Mouse (Mus musculus) A20 (cell line): ENCODE data around the gene Gramd4.

Experiments
- DNase-seq: peaks from one replicate; pipeline ENCODE4 v3.0.0-alpha.2; 2011; ENCODE audit warnings: low read depth, low spot score

The Gramd4 gene

GRCm38 (mm10) chr15:86057413-86057812, at the start of gene Gramd4:
Gene Gramd4 (plus strand): TSS chr15:86057695.
- DNase-seq: no peak

GRCm38 (mm10) chr15:86013130-86013529, 44.4 kb upstream of the Gramd4 start:
- DNase-seq: no peak

GRCm38 (mm10) chr15:86013656-86014055, 43.8 kb upstream of the Gramd4 start:
- no peak for DNase-seq

GRCm38 (mm10) chr15:86015026-86015425, 42.5 kb upstream of the Gramd4 start:
- DNase-seq: no peak

- DNase-seq: no peak
Observed at GRCm38 (mm10) chr15:86015860-86016541, 41.5 kb upstream of the Gramd4 start.

GRCm38 (mm10) chr15:86017336-86017735, 40.2 kb upstream of the Gramd4 start:
- no peak for DNase-seq

- no peak for DNase-seq
Observed at GRCm38 (mm10) chr15:86018753-86019512, 38.6 kb upstream of the Gramd4 start.

- no peak for DNase-seq
Observed at GRCm38 (mm10) chr15:86020008-86020407, 37.5 kb upstream of the Gramd4 start.

GRCm38 (mm10) chr15:86021301-86021700, 36.2 kb upstream of the Gramd4 start:
- no peak for DNase-seq

- no peak for DNase-seq
Observed at GRCm38 (mm10) chr15:86021971-86022370, 35.5 kb upstream of the Gramd4 start.

GRCm38 (mm10) chr15:86027871-86028270, 29.6 kb upstream of the Gramd4 start:
- DNase-seq: no peak

- no peak for DNase-seq
Observed at GRCm38 (mm10) chr15:86029981-86030380, 27.5 kb upstream of the Gramd4 start.

- no peak for DNase-seq
Observed at GRCm38 (mm10) chr15:86032811-86033190, 24.7 kb upstream of the Gramd4 start.

GRCm38 (mm10) chr15:86033191-86033841, 24.2 kb upstream of the Gramd4 start, which contains the start of gene Celsr1:
Gene Celsr1 (minus strand): TSS chr15:86033777.
- no peak for DNase-seq

- no peak for DNase-seq
Observed at GRCm38 (mm10) chr15:86034021-86034523, 23.4 kb upstream of the Gramd4 start.

- no peak for DNase-seq
Observed at GRCm38 (mm10) chr15:86034781-86035360, 22.6 kb upstream of the Gramd4 start.

GRCm38 (mm10) chr15:86035913-86036312, 21.6 kb upstream of the Gramd4 start:
- DNase-seq: no peak

- peak; percentile 79 for DNase-seq
Observed at GRCm38 (mm10) chr15:86038802-86039201, 18.7 kb upstream of the Gramd4 start.

- no peak for DNase-seq
Observed at GRCm38 (mm10) chr15:86041421-86041820, 16.1 kb upstream of the Gramd4 start.

GRCm38 (mm10) chr15:86042364-86042763, 15.1 kb upstream of the Gramd4 start:
- DNase-seq: peak; percentile 48

- DNase-seq: no peak
Observed at GRCm38 (mm10) chr15:86049510-86049909, 8.0 kb upstream of the Gramd4 start.

- no peak for DNase-seq
Observed at GRCm38 (mm10) chr15:86050170-86050743, 7.2 kb upstream of the Gramd4 start.
